Mouse (Mus musculus) heart, embryonic 14.5 days (tissue): ENCODE measurements around the gene Kcnip4. TPM values are rescaled to one million over a fixed set of nuclear protein-coding genes. Genes with fewer than 3 reads are reported as not detected.

Experiments used
- ATAC-seq: fragments of 200-750 bp; cut with Nextera tagmentation; 2 replicates; pipeline ENCODE4 v1.8.0; 2017; ENCODE audit warnings: low read depth, moderate TSS enrichment; ENCODE audit not compliant: insufficient number of reproducible peaks, insufficient read depth, low FRiP score
- H3K27ac ChIP-seq, 2 experiments: fragments of 200-500 bp in 1 of 2; fragments of 300-500 bp in 1 of 2; sonication (generic) in 1 of 2; replicated peaks in 1 of 2; 2 replicates each; pipeline ENCODE4 v1.5.1; 2012 to 2014; ENCODE audit warnings: low read depth in 2 of 2, low read length in 2 of 2, control low read depth in 1 of 2, mild to moderate bottlenecking in 1 of 2, mixed read lengths in 1 of 2; ENCODE audit not compliant: control insufficient read depth in 1 of 2, insufficient read depth in 1 of 2
- H3K27me3 ChIP-seq: fragments of 300-500 bp; sonication (generic); 2 replicates; pipeline ENCODE4 v1.6.1; 2014; ENCODE audit warnings: mild to moderate bottlenecking, low read length, control low read depth; ENCODE audit not compliant: control insufficient read depth, insufficient read depth
- H3K36me3 ChIP-seq: fragments of 300-500 bp; sonication (generic); 2 replicates; pipeline ENCODE4 v1.6.1; 2014; ENCODE audit warnings: mild to moderate bottlenecking, control low read depth, low read length, mixed read lengths; ENCODE audit not compliant: control insufficient read depth, insufficient read depth
- H3K4me1 ChIP-seq, 2 experiments: fragments of 200-500 bp in 1 of 2; fragments of 300-500 bp in 1 of 2; sonication (generic) in 1 of 2; 2 replicates each; pipeline ENCODE4 v1.6.1; 2012 to 2014; ENCODE audit warnings: low read length in 2 of 2, control low read depth in 1 of 2, mixed read lengths in 1 of 2; ENCODE audit not compliant: control insufficient read depth in 2 of 2, insufficient read depth in 2 of 2
- H3K4me2 ChIP-seq: fragments of 300-500 bp; sonication (generic); 2 replicates; pipeline ENCODE4 v1.6.1; 2014; ENCODE audit warnings: mild to moderate bottlenecking, low read length
- H3K4me3 ChIP-seq, 2 experiments: fragments of 200-500 bp in 1 of 2; fragments of 300-500 bp in 1 of 2; sonication (generic) in 1 of 2; 2 replicates each; pipeline ENCODE4 v1.5.1; 2012 to 2014; ENCODE audit warnings: low read length in 2 of 2, mild to moderate bottlenecking in 2 of 2, control low read depth in 1 of 2, low read depth in 1 of 2, moderate library complexity in 1 of 2; ENCODE audit not compliant: control insufficient read depth in 1 of 2, insufficient read depth in 1 of 2
- H3K9ac ChIP-seq: fragments of 300-500 bp; sonication (generic); 2 replicates; pipeline ENCODE4 v1.6.1; 2014; ENCODE audit warnings: mild to moderate bottlenecking, low read length
- H3K9me3 ChIP-seq: fragments of 300-500 bp; sonication (generic); 2 replicates; pipeline ENCODE4 v1.6.1; 2016; ENCODE audit warnings: low read length, control low read depth; ENCODE audit not compliant: control insufficient read depth
- WGBS: fragments of 180-500 bp; shearing (Covaris S2); extraction: QIAGEN DNeasy Blood & Tissue Kit; methylation state at CpG from one replicate; pipeline ENCODE4 v1.1.7; 2014; 5-methylcytosine and 5-hydroxymethylcytosine counted together
- polyA plus RNA-seq: library from polyadenylated mRNA; unstranded; fragments of >200 nt; fragmentation: Nextera tagmentation; extraction: Ambion mirVana; gene quantifications from 2 replicates; pipeline ENCODE4 v1.2.1, GENCODE M21; 2014

The Kcnip4 gene
- polyA plus RNA-seq, 1 experiment from 2014 or later = 1.2 TPM

GRCm38 (mm10) chr5:49244414-49244813 lies 280.3 kb downstream of the Kcnip4 start:
- Histone ChIP-seq H3K4me2 (no peak overlapping the region), H3K4me1 (no peaks in the 10 kb centered on the region), H3K4me3 (no peak overlapping the region), H3K27ac (no peak overlapping the region), H3K9ac (no peak overlapping the region), H3K9me3 (no peaks in the 10 kb centered on the region), H3K27me3 (no peaks in the 10 kb centered on the region), H3K36me3 (no peaks in the 10 kb centered on the region)
- no peak for ATAC-seq
- WGBS = 80% methylated on average over 4 of the region's 4 CpGs

- H3K27ac ChIP-seq = no peak overlapping the region
- ATAC-seq = no peak
- H3K9me3 ChIP-seq = no peaks in the 10 kb centered on the region
- H3K36me3 ChIP-seq = no peaks in the 10 kb centered on the region
- H3K4me3 ChIP-seq = no peak overlapping the region
- 94% methylated on average over 6 of the region's 6 CpGs for WGBS
- no peak overlapping the region for H3K9ac ChIP-seq
- H3K27me3 ChIP-seq = no peaks in the 10 kb centered on the region
- H3K4me2 ChIP-seq = no peak overlapping the region
- H3K4me1 ChIP-seq = no peaks in the 10 kb centered on the region
Measured at GRCm38 (mm10) chr5:49241708-49242107, 283.0 kb downstream of the Kcnip4 start.

- Histone ChIP-seq H3K27me3 (no peaks in the 10 kb centered on the region), H3K9ac (no peak overlapping the region), H3K4me1 (no peaks in the 10 kb centered on the region), H3K27ac (no peak overlapping the region), H3K36me3 (no peaks in the 10 kb centered on the region), H3K4me2 (no peak overlapping the region), H3K4me3 (no peak overlapping the region), H3K9me3 (no peaks in the 10 kb centered on the region)
- ATAC-seq = no peak
- WGBS = 67% methylated on average over 4 of the region's 4 CpGs
Measured at GRCm38 (mm10) chr5:49201164-49201756, 323.4 kb downstream of the Kcnip4 start.

- H3K4me1 ChIP-seq = no peaks in the 10 kb centered on the region
- no peak overlapping the region for H3K4me2 ChIP-seq
- no peaks in the 10 kb centered on the region for H3K9me3 ChIP-seq
- H3K36me3 ChIP-seq = no peaks in the 10 kb centered on the region
- WGBS = 61% methylated on average over 1 of the region's 1 CpGs
- no peak for ATAC-seq
- no peak overlapping the region for H3K27ac ChIP-seq
- no peak overlapping the region for H3K4me3 ChIP-seq
- H3K27me3 ChIP-seq = no peaks in the 10 kb centered on the region
- no peak overlapping the region for H3K9ac ChIP-seq
Measured at GRCm38 (mm10) chr5:49188236-49188635, 336.5 kb downstream of the Kcnip4 start.

- no peaks in the 10 kb centered on the region for H3K4me1 ChIP-seq
- H3K36me3 ChIP-seq = no peaks in the 10 kb centered on the region
- H3K4me3 ChIP-seq = no peak overlapping the region
- no peak for ATAC-seq
- no peaks in the 10 kb centered on the region for H3K27me3 ChIP-seq
- H3K9me3 ChIP-seq = no peaks in the 10 kb centered on the region
- H3K27ac ChIP-seq = no peak overlapping the region
- no peak overlapping the region for H3K4me2 ChIP-seq
- WGBS = 67% methylated on average over 2 of the region's 2 CpGs
- H3K9ac ChIP-seq = no peak overlapping the region
Measured at GRCm38 (mm10) chr5:49150116-49150811, 374.4 kb downstream of the Kcnip4 start.

- Histone ChIP-seq H3K9ac (no peak overlapping the region), H3K4me3 (no peak overlapping the region), H3K27me3 (no peaks in the 10 kb centered on the region), H3K36me3 (no peaks in the 10 kb centered on the region), H3K4me2 (no peak overlapping the region), H3K9me3 (no peaks in the 10 kb centered on the region), H3K4me1 (no peaks in the 10 kb centered on the region), H3K27ac (no peak overlapping the region)
- no peak for ATAC-seq
- WGBS = 74% methylated on average over 2 of the region's 2 CpGs
Measured at GRCm38 (mm10) chr5:49149684-49150083, 375.0 kb downstream of the Kcnip4 start.

- H3K4me1 ChIP-seq = no peaks in the 10 kb centered on the region
- no peak for ATAC-seq
- no peaks in the 10 kb centered on the region for H3K27me3 ChIP-seq
- H3K9me3 ChIP-seq = no peaks in the 10 kb centered on the region
- no peak overlapping the region for H3K4me2 ChIP-seq
- H3K9ac ChIP-seq = no peak overlapping the region
- H3K27ac ChIP-seq = no peak overlapping the region
- WGBS = 72% methylated on average over 5 of the region's 5 CpGs
- no peaks in the 10 kb centered on the region for H3K36me3 ChIP-seq
- H3K4me3 ChIP-seq = no peak overlapping the region
Measured at GRCm38 (mm10) chr5:49095432-49095831, 429.3 kb downstream of the Kcnip4 start.

GRCm38 (mm10) chr5:49094945-49095344 lies 429.8 kb downstream of the Kcnip4 start:
- no peak overlapping the region for H3K27ac ChIP-seq
- H3K4me1 ChIP-seq = no peaks in the 10 kb centered on the region
- no peaks in the 10 kb centered on the region for H3K9me3 ChIP-seq
- H3K27me3 ChIP-seq = no peaks in the 10 kb centered on the region
- no peaks in the 10 kb centered on the region for H3K36me3 ChIP-seq
- ATAC-seq = no peak
- no peak overlapping the region for H3K9ac ChIP-seq
- no peak overlapping the region for H3K4me3 ChIP-seq
- no peak overlapping the region for H3K4me2 ChIP-seq
- 63% methylated on average over 2 of the region's 2 CpGs for WGBS
